Mouse (Mus musculus) inflammation-experienced regulatory T-cells, adult 16 weeks (primary cell): ENCODE results near the gene Isca2. TPM values are rescaled to one million over a fixed set of nuclear protein-coding genes. Genes with fewer than 3 reads are reported as not detected.

Experiments
- polyA plus RNA-seq: library from polyadenylated mRNA; unstranded; fragments of 100-300 nt; shearing (Covaris generic); gene quantifications from one replicate; pipeline ENCODE4 v1.2.1, GENCODE M21; 2017

Isca2 gene
- polyA plus RNA-seq: 105 TPM

GRCm38 (mm10) chr12:84772726-84773441 is at the start of gene Isca2, which contains the start of gene Npc2:
Isca2 (plus strand) TSS chr12:84773251.
Npc2 (minus strand) TSS chr12:84773152.

Other genes starting within 250 kb of the Isca2 start
- gene Vsx2, start 203.5 kb upstream of the Isca2 start, polyA plus RNA-seq: not detected
- 29.4 TPM for gene Abcd4, start 155.8 kb upstream of the Isca2 start, polyA plus RNA-seq
- not detected for gene Vrtn, start 132.2 kb upstream of the Isca2 start, polyA plus RNA-seq
- not detected for gene Syndig1l, start 74.4 kb upstream of the Isca2 start, polyA plus RNA-seq
- gene Npc2, start 99 bp upstream of the Isca2 start, polyA plus RNA-seq: 100 TPM
- 0.35 TPM for gene Ltbp2, start 103.3 kb downstream of the Isca2 start, polyA plus RNA-seq
- gene Fcf1, start 197.6 kb downstream of the Isca2 start, polyA plus RNA-seq: 140 TPM
- 66.8 TPM for gene Arel1, start 197.6 kb downstream of the Isca2 start, polyA plus RNA-seq
- gene Ylpm1, start 223.1 kb downstream of the Isca2 start, polyA plus RNA-seq: 28.4 TPM